Mouse (Mus musculus) hindbrain, embryonic 14.5 days (tissue): Measurements from ENCODE around the gene Hmgb1. TPM values are rescaled to one million over a fixed set of nuclear protein-coding genes. Genes with fewer than 3 reads are reported as not detected.

Source experiments
- ATAC-seq: fragments of 200-750 bp; cut with Nextera tagmentation; 2 replicates; pipeline ENCODE4 v1.8.0; 2017; ENCODE audit warnings: moderate number of reproducible peaks, mild to moderate bottlenecking, moderate TSS enrichment, moderate library complexity; ENCODE audit not compliant: low FRiP score
- DNase-seq: peaks from one replicate; pipeline ENCODE4 v3.0.0-alpha.2; 2015; ENCODE audit warnings: low spot score
- H3K27ac ChIP-seq: fragments of 300-500 bp; sonication (generic); 2 replicates; pipeline ENCODE4 v1.5.1; 2014; ENCODE audit warnings: mild to moderate bottlenecking, moderate library complexity
- H3K27me3 ChIP-seq: fragments of 300-500 bp; sonication (generic); 2 replicates; pipeline ENCODE4 v1.6.1; 2014; ENCODE audit warnings: mild to moderate bottlenecking, low read length, mixed read lengths; ENCODE audit not compliant: control insufficient read depth, insufficient read depth
- H3K36me3 ChIP-seq: fragments of 300-500 bp; sonication (generic); replicated peaks from 2 replicates; pipeline ENCODE4 v1.6.1; 2014; ENCODE audit not compliant: control insufficient read depth, insufficient read depth
- H3K4me1 ChIP-seq: fragments of 300-500 bp; sonication (generic); replicated peaks from 2 replicates; pipeline ENCODE4 v1.6.1; 2014; ENCODE audit warnings: antibody characterized with exemption, low read length, mixed read lengths; ENCODE audit not compliant: control insufficient read depth, insufficient read depth
- H3K4me2 ChIP-seq: fragments of 300-500 bp; sonication (generic); replicated peaks from 2 replicates; pipeline ENCODE4 v1.6.1; 2014; ENCODE audit warnings: mild to moderate bottlenecking, moderate library complexity
- H3K4me3 ChIP-seq: fragments of 300-500 bp; sonication (generic); replicated peaks from 2 replicates; pipeline ENCODE4 v1.5.1; 2014; ENCODE audit warnings: mild to moderate bottlenecking, low read length
- H3K9ac ChIP-seq: fragments of 300-500 bp; sonication (generic); 2 replicates; pipeline ENCODE4 v1.6.1; 2014
- H3K9me3 ChIP-seq: fragments of 300-500 bp; sonication (generic); 2 replicates; pipeline ENCODE4 v1.6.1; 2016; ENCODE audit warnings: low read length; ENCODE audit not compliant: control insufficient read depth
- WGBS: fragments of 180-500 bp; shearing (Covaris S2); extraction: QIAGEN DNeasy Blood & Tissue Kit; methylation state at CpG from one replicate; pipeline ENCODE4 v1.1.7; 2014; 5-methylcytosine and 5-hydroxymethylcytosine counted together
- polyA plus RNA-seq: library from polyadenylated mRNA; unstranded; fragments of >200 nt; fragmentation: Nextera tagmentation; extraction: Ambion mirVana; gene quantifications from 2 replicates; pipeline ENCODE4 v1.2.1, GENCODE M21; 2014

Hmgb1 gene
- polyA plus RNA-seq: 708 and 792 TPM in 2 replicates

DNA sequence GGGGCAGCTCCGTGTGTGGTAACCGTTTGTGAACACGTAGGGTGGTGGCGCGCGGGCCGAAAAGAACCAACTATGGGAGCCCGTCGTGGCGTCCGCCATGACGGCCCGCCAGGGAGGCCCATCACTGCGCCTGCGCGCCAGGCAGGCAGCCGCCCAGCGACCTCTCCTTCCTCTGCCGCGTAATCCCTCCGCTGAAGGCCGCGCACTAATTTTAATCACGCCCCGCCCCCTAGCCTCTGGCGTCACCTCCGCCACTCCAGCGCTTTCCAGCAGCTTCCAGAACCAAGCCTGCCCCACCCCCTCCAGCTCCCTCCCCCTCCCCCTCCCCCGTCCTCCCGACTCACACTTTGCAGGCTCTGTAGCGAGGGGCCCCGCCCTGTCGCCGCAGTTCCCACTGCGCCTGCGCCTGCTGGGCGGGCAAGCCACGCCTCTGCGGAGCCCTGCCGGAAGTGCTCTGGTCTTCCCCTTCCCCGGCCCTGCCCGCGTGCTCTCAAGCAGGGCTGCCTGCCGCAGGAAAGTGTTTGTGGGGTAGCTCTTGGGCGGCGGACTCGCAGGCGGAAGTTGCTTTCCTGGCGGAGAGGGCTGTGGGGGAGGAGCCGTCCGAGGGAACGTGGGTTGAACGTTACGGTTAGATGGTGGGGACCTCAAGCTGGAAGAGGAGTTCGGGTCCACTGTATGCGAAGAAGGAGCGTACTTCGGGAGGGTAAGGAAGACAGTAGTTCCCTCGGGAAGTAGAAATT lies at the start of gene Hmgb1, which contains the start of gene Uspl1:
Gene Hmgb1 (minus strand): TSS at position 386 of the 740 bp plus-strand sequence.
Gene Uspl1 (plus strand): TSS at position 247 of the 740 bp plus-strand sequence.
- Histone ChIP-seq H3K36me3 (peaks cover 11% of the 10 kb centered on the region), H3K9ac (peak within 1 kb of the TSS; percentile 84), H3K4me1 (peaks cover 23% of the 10 kb centered on the region), H3K9me3 (no peaks in the 10 kb centered on the region), H3K27me3 (no peaks in the 10 kb centered on the region), H3K4me2 (peak within 1 kb of the TSS; percentile 78), H3K27ac (peak within 1 kb of the TSS; percentile 94), H3K4me3 (peak within 1 kb of the TSS; percentile 73)
- under 1% methylated on average over 59 of the region's 59 CpGs for WGBS
- ATAC-seq (peak; percentile 98), DNase-seq (peak; percentile 99)

DNA sequence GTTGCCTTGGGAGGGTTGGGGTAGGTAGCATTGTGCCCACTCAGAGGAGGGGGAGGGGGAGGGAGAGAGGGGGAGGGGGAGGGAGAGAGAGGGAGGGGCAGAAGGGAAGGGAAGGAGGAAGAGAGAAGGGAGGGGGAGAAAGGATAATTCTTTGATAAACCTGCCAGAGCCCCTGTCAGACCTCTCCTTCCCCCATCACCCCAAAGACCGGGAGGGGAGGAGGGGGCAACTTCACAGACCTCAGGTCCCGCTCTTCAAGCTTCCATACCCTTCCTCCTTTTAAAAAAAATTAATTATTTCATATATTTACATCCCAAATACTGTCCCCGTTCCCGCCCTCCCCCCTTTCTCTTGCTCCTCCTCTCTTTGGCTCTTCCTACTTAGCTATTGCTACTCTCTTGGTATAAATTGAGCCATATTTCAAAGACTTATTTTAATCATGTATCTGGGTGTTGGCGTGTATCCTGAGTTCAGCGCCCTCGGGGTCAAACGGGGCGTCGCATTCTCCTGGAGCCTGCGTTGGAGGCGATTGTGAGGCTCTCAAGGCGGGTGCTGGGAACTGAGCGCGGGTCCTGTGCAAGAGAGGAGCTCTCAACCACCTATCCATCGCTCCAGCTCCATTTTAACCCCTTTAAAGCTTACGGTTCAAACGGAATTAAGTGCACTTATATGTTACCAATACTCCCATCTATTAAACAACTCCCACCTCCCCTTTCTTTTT lies 45.5 kb upstream of the Hmgb1 start:
- peak overlapping the region; percentile 48 for H3K4me3 ChIP-seq
- no peaks in the 10 kb centered on the region for H3K36me3 ChIP-seq
- DNase-seq (no peak), ATAC-seq (no peak)
- peak overlapping the region; percentile 52 for H3K4me2 ChIP-seq
- H3K27ac ChIP-seq: peak overlapping the region; percentile 93
- no peaks in the 10 kb centered on the region for H3K9me3 ChIP-seq
- H3K27me3 ChIP-seq: no peaks in the 10 kb centered on the region
- peak overlapping the region; percentile 69 for H3K9ac ChIP-seq
- 69% methylated on average over 18 of the region's 18 CpGs for WGBS
- H3K4me1 ChIP-seq: no peaks in the 10 kb centered on the region; the same call in 1 of the 2 replicates

GRCm38 (mm10) chr5:149228700-149229618 lies 44.7 kb upstream of the Hmgb1 start:
- Histone ChIP-seq H3K9me3 (no peaks in the 10 kb centered on the region), H3K27me3 (no peaks in the 10 kb centered on the region), H3K36me3 (no peaks in the 10 kb centered on the region), H3K4me3 (peak overlapping the region; percentile 48), H3K4me1 (peaks cover under 1% of the 10 kb centered on the region; the same call in 1 of the 2 replicates), H3K27ac (peak overlapping the region; percentile 93), H3K9ac (peak overlapping the region; percentile 69), H3K4me2 (peak overlapping the region; percentile 52)
- peak; percentile 97 for ATAC-seq
- WGBS: 3% methylated on average over 55 of the region's 55 CpGs
- DNase-seq: peak; percentile 99

DNA sequence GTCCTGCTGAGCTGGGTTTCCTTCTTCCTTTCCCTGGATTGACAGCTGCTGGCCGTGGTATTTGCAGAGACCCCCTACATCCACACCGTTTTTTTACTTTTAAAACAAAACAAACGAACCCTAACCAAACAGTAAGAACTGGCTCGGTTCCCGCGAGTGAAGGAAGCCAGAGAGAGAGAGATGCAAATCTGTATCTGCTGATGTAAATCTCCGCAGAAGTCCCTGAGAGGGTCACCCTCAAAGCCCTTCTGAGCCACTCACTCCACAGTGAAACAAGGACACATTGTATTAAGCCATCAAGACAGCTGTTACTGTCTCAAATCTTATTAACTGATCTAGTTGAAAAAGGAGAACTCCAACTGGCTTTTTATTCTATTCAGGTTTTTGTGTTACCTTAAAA lies 40.4 kb upstream of the Hmgb1 start:
- no peak for DNase-seq
- 22% methylated on average over 7 of the region's 7 CpGs for WGBS
- H3K9me3 ChIP-seq: 0 out of 2 replicates have a peak, but pooled peaks cover 4% of the 10 kb centered on the region
- H3K4me1 ChIP-seq: peaks cover 4% of the 10 kb centered on the region; the same call in 1 of the 2 replicates
- H3K27me3 ChIP-seq: no peaks in the 10 kb centered on the region
- no peak overlapping the region for H3K27ac ChIP-seq
- H3K36me3 ChIP-seq: no peaks in the 10 kb centered on the region
- ATAC-seq: no peak
- H3K9ac ChIP-seq: no peak overlapping the region
- H3K4me2 ChIP-seq: no peak overlapping the region
- no peak overlapping the region for H3K4me3 ChIP-seq

DNA sequence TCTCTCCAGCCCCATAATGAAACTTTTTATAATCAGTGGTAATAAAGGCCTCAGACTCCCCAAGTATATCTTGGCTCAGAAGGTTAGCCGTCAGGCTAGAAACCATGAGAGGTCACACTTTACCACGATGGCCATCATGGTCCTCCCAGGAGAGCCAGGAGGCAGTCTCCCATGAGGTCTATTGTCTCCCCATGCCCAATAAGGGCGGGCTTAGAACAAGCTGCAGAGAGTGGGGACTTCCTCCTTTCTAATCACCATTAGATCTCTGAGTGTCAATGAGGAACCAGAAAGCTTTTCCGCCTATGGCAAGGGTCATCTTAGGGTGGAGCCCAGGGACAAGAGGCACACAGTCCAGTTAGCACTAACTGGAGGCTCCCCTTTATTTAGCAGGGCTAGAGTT lies 37.1 kb upstream of the Hmgb1 start:
- no peak overlapping the region for H3K9ac ChIP-seq
- ATAC-seq (no peak), DNase-seq (no peak)
- 91% methylated on average over 4 of the region's 4 CpGs for WGBS
- no peak overlapping the region for H3K4me3 ChIP-seq
- peaks cover 4% of the 10 kb centered on the region; the same call in 1 of the 2 replicates for H3K4me1 ChIP-seq
- H3K4me2 ChIP-seq: no peak overlapping the region
- H3K27ac ChIP-seq: no peak overlapping the region
- peaks cover 14% of the 10 kb centered on the region; the same call in 1 of the 2 replicates for H3K9me3 ChIP-seq
- H3K36me3 ChIP-seq: peaks cover 11% of the 10 kb centered on the region
- no peaks in the 10 kb centered on the region for H3K27me3 ChIP-seq

DNA sequence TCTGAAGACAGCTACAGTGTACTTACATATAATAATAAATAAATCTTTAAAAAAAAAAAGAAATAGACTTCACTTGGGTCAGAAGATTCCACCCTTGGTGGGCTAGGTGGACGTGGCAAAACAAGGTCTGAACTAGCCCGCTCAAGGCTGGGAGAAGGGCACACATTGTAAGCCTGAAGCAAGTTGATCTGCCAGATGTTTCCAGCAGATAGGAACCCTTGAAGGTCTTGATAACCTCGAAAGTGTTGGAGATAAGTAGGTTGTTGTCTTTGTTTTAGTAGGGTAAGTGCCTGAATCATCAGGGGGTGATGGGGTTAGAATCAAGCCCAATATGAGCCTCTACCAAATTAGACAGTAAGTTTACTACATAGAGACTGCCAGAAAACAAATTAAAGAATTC lies 35.2 kb upstream of the Hmgb1 start:
- ATAC-seq (no peak), DNase-seq (no peak)
- H3K27ac ChIP-seq: no peak overlapping the region
- peaks cover 4% of the 10 kb centered on the region; the same call in 1 of the 2 replicates for H3K4me1 ChIP-seq
- peaks cover 30% of the 10 kb centered on the region for H3K36me3 ChIP-seq
- no peak overlapping the region for H3K9ac ChIP-seq
- peaks cover 14% of the 10 kb centered on the region; the same call in 1 of the 2 replicates for H3K9me3 ChIP-seq
- H3K4me3 ChIP-seq: no peak overlapping the region
- H3K27me3 ChIP-seq: no peaks in the 10 kb centered on the region
- no peak overlapping the region for H3K4me2 ChIP-seq
- WGBS: 92% methylated on average over 3 of the region's 3 CpGs

DNA sequence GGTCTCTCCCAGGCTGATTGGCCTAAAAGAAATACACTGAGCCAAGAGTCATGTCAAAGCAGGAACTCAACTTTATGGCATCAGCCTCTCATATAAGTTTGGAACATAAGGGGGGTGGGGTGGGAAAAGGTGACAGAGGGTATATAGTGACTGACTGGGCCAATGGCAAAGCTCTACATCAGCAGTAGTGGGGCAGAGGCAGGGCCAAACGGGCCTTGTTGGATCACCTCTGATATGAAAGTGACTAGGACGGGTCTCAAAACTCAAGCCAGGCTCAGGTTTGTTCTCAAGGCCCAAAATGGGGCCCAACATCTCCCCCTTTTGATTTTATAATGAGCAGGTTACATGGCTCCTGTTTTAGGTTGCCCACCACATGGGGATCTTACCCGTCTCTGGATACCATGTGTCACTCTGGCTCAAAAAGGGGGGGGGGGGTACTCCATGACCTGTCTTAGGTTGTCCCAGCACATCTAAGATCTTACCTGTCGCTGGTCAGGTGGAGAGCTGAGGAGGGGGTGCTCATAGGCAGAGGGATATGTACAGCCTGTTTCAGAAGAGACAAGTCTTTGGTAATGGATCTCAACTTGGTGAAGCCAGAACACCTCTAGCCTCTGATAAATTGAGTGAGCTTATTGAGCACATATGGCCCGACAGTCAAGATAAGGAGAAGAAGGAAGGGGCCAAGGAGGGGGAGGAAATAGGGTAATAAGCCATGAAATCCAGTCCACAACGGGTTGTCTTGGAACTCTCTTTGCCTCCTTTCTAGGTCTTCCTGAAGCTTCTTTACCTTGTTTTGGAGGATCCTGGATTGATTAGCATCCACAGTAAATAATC lies 33.5 kb upstream of the Hmgb1 start:
- Histone ChIP-seq H3K36me3 (peaks cover 47% of the 10 kb centered on the region), H3K9me3 (peaks cover 14% of the 10 kb centered on the region; the same call in 1 of the 2 replicates), H3K4me3 (no peak overlapping the region), H3K27me3 (no peaks in the 10 kb centered on the region), H3K4me2 (no peak overlapping the region), H3K4me1 (no peaks in the 10 kb centered on the region), H3K27ac (no peak overlapping the region), H3K9ac (no peak overlapping the region)
- DNase-seq (no peak), ATAC-seq (no peak)
- WGBS: 90% methylated on average over 6 of the region's 6 CpGs

- peaks cover 10% of the 10 kb centered on the region; the same call in 1 of the 2 replicates for H3K9me3 ChIP-seq
- H3K4me1 ChIP-seq: no peaks in the 10 kb centered on the region
- H3K36me3 ChIP-seq: peaks cover 69% of the 10 kb centered on the region
- no peak overlapping the region for H3K4me2 ChIP-seq
- H3K27me3 ChIP-seq: no peaks in the 10 kb centered on the region
- H3K4me3 ChIP-seq: no peak overlapping the region
- H3K27ac ChIP-seq: no peak overlapping the region
- H3K9ac ChIP-seq: no peak overlapping the region
- DNase-seq (no peak), ATAC-seq (no peak)
- WGBS: 99% methylated on average over 7 of the region's 7 CpGs
Observed at GRCm38 (mm10) chr5:149215540-149215939, 31.3 kb upstream of the Hmgb1 start.
